Mouse (Mus musculus): ENCODE results near the gene Dhrs7c.

The Dhrs7c gene

GRCm38 (mm10) chr11:67845193-67845592, 47.2 kb downstream of the Dhrs7c start:
- DNase-seq (ENCODE audit: low spot score) = no peak

GRCm38 (mm10) chr11:67851770-67852169, 53.8 kb downstream of the Dhrs7c start:
- DNase-seq (ENCODE audit: low spot score) = no peak

GRCm38 (mm10) chr11:67853996-67854395, 56.0 kb downstream of the Dhrs7c start:
- no peak for DNase-seq (ENCODE audit: low spot score)

GRCm38 (mm10) chr11:67855035-67855434, 57.0 kb downstream of the Dhrs7c start:
- DNase-seq (ENCODE audit: low spot score) = peak; percentile 1

- no peak for DNase-seq (ENCODE audit: low spot score)
Observed at GRCm38 (mm10) chr11:67858518-67858917, 60.5 kb downstream of the Dhrs7c start.

GRCm38 (mm10) chr11:67860743-67861398, 62.9 kb downstream of the Dhrs7c start:
- DNase-seq (ENCODE audit: low spot score) = no peak

- no peak for DNase-seq (ENCODE audit: low spot score)
Observed at GRCm38 (mm10) chr11:67861399-67861838, 63.4 kb downstream of the Dhrs7c start.

GRCm38 (mm10) chr11:67865100-67865499, 67.1 kb downstream of the Dhrs7c start:
- DNase-seq (ENCODE audit: low spot score) = no peak
